29 mouse cellular contexts compared by ENCODE assay signal in the genomic region with DNA sequence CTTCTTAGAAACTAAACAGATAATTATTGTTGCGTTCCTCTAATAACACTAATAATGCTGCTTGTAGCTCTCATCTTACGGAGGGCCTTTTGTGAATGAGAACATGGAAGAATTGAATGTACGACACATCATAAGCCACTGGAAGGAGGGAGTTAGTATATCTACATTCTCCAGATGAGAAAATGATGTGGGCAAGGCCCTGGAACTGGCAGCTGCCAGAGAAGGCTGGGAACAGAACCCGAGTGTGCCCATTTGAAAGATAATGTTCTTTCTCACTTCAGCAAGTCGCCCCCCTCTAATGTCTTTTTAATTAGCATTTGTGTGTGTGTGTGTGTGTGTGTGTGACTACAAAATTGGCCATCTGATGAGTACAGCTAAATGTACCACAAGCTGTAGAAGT.
A peak's percentile ranks its signal among the peaks of the same experiment; 100 is the strongest.
DNase-seq lines count a peak whose midpoint lies in the region; ATAC-seq and TF ChIP-seq lines count a peak whose summit lies in the region.
"Had no signal": no experiment of that assay in that cellular context is flagged by ENCODE, and none has a peak within 500 bp of the region (broad histone marks: within the 10 kb centered on the region; RNA-seq: fewer than 3 reads in every experiment).

No protein-coding gene starts in this region.

- ATAC-seq in erythroblast, adult 5-6 weeks (replicated peaks; ENCODE audit: low FRiP score, poor library complexity, severe bottlenecking), result peak; percentile 60
- peak; percentile 65 for ATAC-seq in liver, embryonic 12.5 days
- ATAC-seq in liver, postnatal 0 days, result peak; percentile 69
- ATAC-seq: forebrain, embryonic 15.5 days; hindbrain, embryonic 16.5 days had no signal

- H3K36me3 ChIP-seq in MEL (ENCODE audit: control insufficient read depth in 1 of 2, insufficient read depth in 2 of 2, low read length in 2 of 2), result peaks cover 20 to 47% of the 10 kb centered on the region in 2 experiments
- peaks cover 10% of the 10 kb centered on the region; the same call in 1 of the 2 replicates for H3K36me3 ChIP-seq in liver, embryonic 12.5 days
- no peaks in the 10 kb centered on the region for H3K36me3 ChIP-seq in liver, postnatal 0 days (replicated peaks; ENCODE audit: insufficient read depth, low read length)
- H3K36me3 ChIP-seq: embryonic facial prominence, embryonic 10.5 days; embryonic facial prominence, embryonic 15.5 days; forebrain, embryonic 10.5 days; forebrain, embryonic 15.5 days; heart, embryonic 10.5 days; heart, embryonic 15.5 days; limb, embryonic 12.5 days; neural tube, embryonic 13.5 days had no signal

- H3K4me1 ChIP-seq in MEL (ENCODE audit: control insufficient read depth in 1 of 2, insufficient read depth in 2 of 2, low read length in 2 of 2), result peaks cover 22 to 43% of the 10 kb centered on the region in 2 experiments
- H3K4me1 ChIP-seq in liver, embryonic 12.5 days, result peaks cover 75% of the 10 kb centered on the region
- peaks cover 19% of the 10 kb centered on the region for H3K4me1 ChIP-seq in liver, postnatal 0 days (ENCODE audit: insufficient read depth)
- H3K4me1 ChIP-seq: embryonic facial prominence, embryonic 15.5 days had no signal

- TF ChIP-seq RAD21 in MEL (IDR thresholded peaks at IDR 0.05; ENCODE audit: low read depth, low read length), result no peak

- peaks cover 71% of the 10 kb centered on the region for H3K79me2 ChIP-seq in MEL (ENCODE audit: control insufficient read depth, insufficient read depth, low read length, poor library complexity)

- peak overlapping the region; percentile 43 for H3K27ac ChIP-seq in MEL (ENCODE audit: control insufficient read depth, low read depth, low read length)
- peak overlapping the region; percentile 79 for H3K27ac ChIP-seq in liver, embryonic 12.5 days
- H3K27ac ChIP-seq in liver, postnatal 0 days (ENCODE audit: low read depth), result peak overlapping the region; percentile 53; the same call in 1 of the 2 replicates
- H3K27ac ChIP-seq: embryonic facial prominence, embryonic 10.5 days; embryonic facial prominence, embryonic 15.5 days; forebrain, embryonic 10.5 days; forebrain, embryonic 15.5 days; heart, embryonic 10.5 days; heart, embryonic 15.5 days; left cerebral cortex, adult 2 months; limb, embryonic 12.5 days; neural tube, embryonic 13.5 days had no signal

- TF ChIP-seq EP300 in MEL (IDR thresholded peaks at IDR 0.05; ENCODE audit: low read depth in 1 of 2, low read length in 2 of 2), result peak; percentile 11 to 30; a peak in 3 of 4 replicates
- TF ChIP-seq EP300 in liver, postnatal 0 days (IDR thresholded peaks at IDR 0.05; ENCODE audit: low read depth), result peak; percentile 86

- H3K4me3 ChIP-seq in MEL (ENCODE audit: control insufficient read depth in 1 of 2, insufficient read depth in 1 of 2, low read depth in 2 of 2, low read length in 2 of 2), result peak overlapping the region in 1 of 2 experiments; percentile 25; a peak in 2 of 4 replicates
- H3K4me3 ChIP-seq in liver, embryonic 12.5 days, result peak overlapping the region; percentile 0; the same call in 1 of the 2 replicates
- no peak overlapping the region for H3K4me3 ChIP-seq in liver, postnatal 0 days (ENCODE audit: low read depth, low read length)
- H3K4me3 ChIP-seq: embryonic facial prominence, embryonic 10.5 days; embryonic facial prominence, embryonic 15.5 days; forebrain, embryonic 10.5 days; forebrain, embryonic 15.5 days; heart, embryonic 10.5 days; heart, embryonic 15.5 days; left cerebral cortex, adult 2 months; limb, embryonic 12.5 days; neural tube, embryonic 13.5 days had no signal

- no peaks in the 10 kb centered on the region for H3K27me3 ChIP-seq in MEL (ENCODE audit: control insufficient read depth in 1 of 2, insufficient read depth in 2 of 2, low read length in 2 of 2)
- no peaks in the 10 kb centered on the region for H3K27me3 ChIP-seq in liver, embryonic 12.5 days (replicated peaks)
- H3K27me3 ChIP-seq in liver, postnatal 0 days (ENCODE audit: insufficient read depth, low read length), result no peaks in the 10 kb centered on the region
- H3K27me3 ChIP-seq: embryonic facial prominence, embryonic 15.5 days; forebrain, embryonic 15.5 days; heart, embryonic 15.5 days; limb, embryonic 12.5 days; neural tube, embryonic 13.5 days had no signal

- peak overlapping the region; percentile 46 for H3K4me2 ChIP-seq in liver, embryonic 12.5 days
- H3K4me2 ChIP-seq in liver, postnatal 0 days (ENCODE audit: low read depth, low read length), result peak overlapping the region; percentile 38
- H3K4me2 ChIP-seq: embryonic facial prominence, embryonic 15.5 days; forebrain, embryonic 15.5 days; heart, embryonic 15.5 days; limb, embryonic 12.5 days; midbrain, embryonic 11.5 days; neural tube, embryonic 13.5 days had no signal

- H3K9me3 ChIP-seq in MEL (replicated peaks; ENCODE audit: insufficient read depth, low read length), result no peaks in the 10 kb centered on the region
- no peaks in the 10 kb centered on the region for H3K9me3 ChIP-seq in liver, embryonic 12.5 days (replicated peaks)
- H3K9me3 ChIP-seq in liver, postnatal 0 days (ENCODE audit: low read length), result no peaks in the 10 kb centered on the region
- H3K9me3 ChIP-seq: embryonic facial prominence, embryonic 10.5 days; embryonic facial prominence, embryonic 15.5 days; forebrain, embryonic 10.5 days; forebrain, embryonic 15.5 days; heart, embryonic 10.5 days; heart, embryonic 15.5 days; limb, embryonic 12.5 days; neural tube, embryonic 13.5 days had no signal

- peak overlapping the region; percentile 16 for H3K9ac ChIP-seq in MEL (ENCODE audit: control insufficient read depth, low read depth, low read length, poor library complexity, severe bottlenecking)
- H3K9ac ChIP-seq in liver, embryonic 12.5 days, result peak overlapping the region; percentile 46; the same call in 1 of the 2 replicates
- H3K9ac ChIP-seq in liver, postnatal 0 days (replicated peaks), result no peak overlapping the region
- H3K9ac ChIP-seq: embryonic facial prominence, embryonic 15.5 days; forebrain, embryonic 15.5 days; heart, embryonic 15.5 days; limb, embryonic 12.5 days; neural tube, embryonic 13.5 days had no signal

- DNase-seq in MEL (ENCODE audit: low read depth, low spot score), result peak; percentile 49
- DNase-seq in liver, postnatal 0 days, result no peak
- no peak for DNase-seq in kidney, adult 8-10 months
- no peak for DNase-seq in lung, adult 18-20 months
- DNase-seq in spleen, adult 18-20 months, result no peak
- DNase-seq: adrenal gland, postnatal 14 days; cerebellum, adult 11-12 months; cerebellum, postnatal 10 days; gastrocnemius, postnatal 25 days; heart, adult 11 months; kidney, adult 2 months; kidney, postnatal 10 days; lung, adult 2 months; lung, postnatal 10 days; thymus, adult 18-20 months; thymus, postnatal 4 days had no signal

- WGBS in liver, embryonic 12.5 days (ENCODE audit: insufficient replicate concordance), result 46% methylated on average over 5 of the region's 5 CpGs
- 65% methylated on average over 5 of the region's 5 CpGs for WGBS in liver, postnatal 0 days (ENCODE audit: insufficient replicate concordance)

- TF ChIP-seq POLR2A in MEL (IDR thresholded peaks at IDR 0.05; ENCODE audit: control insufficient read depth in 1 of 2, insufficient read depth in 1 of 2, low read depth in 1 of 2, low read length in 2 of 2, poor library complexity in 1 of 2), result no peak

- TF ChIP-seq CTCF in MEL (IDR thresholded peaks at IDR 0.05 in 2 of 3, conservative IDR thresholded peaks at IDR 0.05 in 1 of 3; ENCODE audit: control insufficient read depth in 1 of 3, insufficient read depth in 1 of 3, low read depth in 2 of 3, low read length in 3 of 3, poor library complexity in 1 of 3, severe bottlenecking in 1 of 3), result no peak
- no peak for TF ChIP-seq CTCF in liver, postnatal 0 days (IDR thresholded peaks at IDR 0.05; ENCODE audit: low read depth)

TF ChIP-seq in MEL, 35 proteins besides CTCF, POLR2A, EP300 and RAD21:
- TF ChIP-seq UBTF (IDR thresholded peaks at IDR 0.05; ENCODE audit: borderline replicate concordance, insufficient read depth, low read depth, low read length) (no peak), TAL1 (IDR thresholded peaks at IDR 0.05; ENCODE audit: low read length) (no peak), TCF12 (IDR thresholded peaks at IDR 0.05; ENCODE audit: low read depth, low read length) (0 out of 2 replicates have a peak, but pooled peaks have one; percentile 12), RCOR1 (IDR thresholded peaks at IDR 0.05; ENCODE audit: low read depth, low read length) (no peak), MAZ (IDR thresholded peaks at IDR 0.05; ENCODE audit: low read depth, low read length) (no peak), CHD2 (IDR thresholded peaks at IDR 0.05; ENCODE audit: low read length) (no peak)
